Mouse (Mus musculus) brain, embryonic 14.5 days (tissue): ENCODE results near the gene Cdc42.

Experiments used
- CTCF ChIP-seq: fragments of 200-500 bp; IDR thresholded peaks from 2 replicates; pipeline ENCODE4 v1.5.1; 2012; ENCODE audit warnings: inconsistent platforms, mild to moderate bottlenecking, moderate library complexity, borderline replicate concordance; ENCODE audit not compliant: insufficient read depth, insufficient read length; ENCODE audit errors: extremely low read depth
- POLR2A ChIP-seq: fragments of 200-500 bp; IDR thresholded peaks from 2 replicates; pipeline ENCODE4 v1.6.1; 2012; ENCODE audit warnings: mild to moderate bottlenecking, inconsistent platforms, borderline replicate concordance; ENCODE audit not compliant: poor library complexity, insufficient read depth, insufficient read length, severe bottlenecking; ENCODE audit errors: extremely low read depth

DNA sequence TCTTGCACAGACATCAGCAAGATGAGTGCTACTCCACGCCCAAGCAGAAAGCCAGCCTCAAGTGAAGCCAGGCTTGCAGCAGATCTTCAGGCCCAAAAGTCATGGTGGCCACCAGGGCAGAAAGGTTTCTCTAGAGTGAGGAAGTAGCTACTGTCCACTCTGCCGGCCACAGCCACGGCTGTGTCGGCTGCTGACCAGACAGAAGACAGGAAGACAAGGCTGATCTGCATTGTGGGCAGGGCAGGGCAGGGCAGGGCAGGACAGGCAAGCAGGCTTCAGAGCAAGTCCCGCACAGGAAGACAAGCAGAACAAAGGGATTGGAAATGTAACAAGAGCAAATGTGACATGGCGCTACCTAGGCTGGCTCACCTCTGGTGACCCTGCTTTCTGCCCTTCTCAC lies 16.2 kb upstream of the Cdc42 start:
- no peak for TF ChIP-seq CTCF
- no peak for TF ChIP-seq POLR2A
